Mouse (Mus musculus) liver, embryonic 11.5 days (tissue): Measurements from ENCODE around the gene Ldlrap1. TPM values are rescaled to one million over a fixed set of nuclear protein-coding genes. Genes with fewer than 3 reads are reported as not detected.

Source experiments
- ATAC-seq: fragments of 200-750 bp; cut with Nextera tagmentation; replicated peaks from 2 replicates; pipeline ENCODE4 v1.8.0; 2017; ENCODE audit warnings: moderate number of reproducible peaks, mild to moderate bottlenecking, moderate TSS enrichment, moderate library complexity; ENCODE audit not compliant: low FRiP score
- DNase-seq: peaks from one replicate; pipeline ENCODE4 v3.0.0-alpha.2; 2017; ENCODE audit warnings: low spot score
- H3K27ac ChIP-seq: fragments of 300-500 bp; sonication (generic); 2 replicates; pipeline ENCODE4 v1.5.1; 2014; ENCODE audit warnings: mild to moderate bottlenecking, low read depth, low read length, control low read depth
- H3K27me3 ChIP-seq: fragments of 300-500 bp; sonication (generic); replicated peaks from 2 replicates; pipeline ENCODE4 v1.6.1; 2014; ENCODE audit warnings: low read length, mixed read lengths; ENCODE audit not compliant: control insufficient read depth, insufficient read depth
- H3K36me3 ChIP-seq: fragments of 300-500 bp; sonication (generic); 2 replicates; pipeline ENCODE4 v1.6.1; 2014; ENCODE audit warnings: mild to moderate bottlenecking, low read length, moderate library complexity, mixed read lengths; ENCODE audit not compliant: control insufficient read depth, insufficient read depth
- H3K4me1 ChIP-seq: fragments of 300-500 bp; sonication (generic); replicated peaks from 2 replicates; pipeline ENCODE4 v1.6.1; 2014; ENCODE audit warnings: low read length, mixed read lengths; ENCODE audit not compliant: control insufficient read depth, insufficient read depth
- H3K4me2 ChIP-seq: fragments of 300-500 bp; sonication (generic); 2 replicates; pipeline ENCODE4 v1.6.1; 2014; ENCODE audit warnings: mild to moderate bottlenecking, control low read depth, moderate library complexity
- H3K4me3 ChIP-seq: fragments of 300-500 bp; sonication (generic); 2 replicates; pipeline ENCODE4 v1.5.1; 2014; ENCODE audit warnings: low read depth, low read length, control low read depth
- H3K9ac ChIP-seq: fragments of 300-500 bp; sonication (generic); 2 replicates; pipeline ENCODE4 v1.6.1; 2014; ENCODE audit warnings: low read depth, low read length, control low read depth
- H3K9me3 ChIP-seq: fragments of 300-500 bp; sonication (generic); 2 replicates; pipeline ENCODE4 v1.6.1; 2016; ENCODE audit warnings: low read length, inconsistent platforms, mixed read lengths; ENCODE audit not compliant: control insufficient read depth
- WGBS: fragments of 180-500 bp; shearing (Covaris S2); extraction: QIAGEN DNeasy Blood & Tissue Kit; methylation state at CpG from one replicate; pipeline ENCODE4 v1.1.7; 2014; 5-methylcytosine and 5-hydroxymethylcytosine counted together
- polyA plus RNA-seq: library from polyadenylated mRNA; unstranded; fragments of >200 nt; fragmentation: Nextera tagmentation; extraction: Ambion mirVana; gene quantifications from 2 replicates; pipeline ENCODE4 v1.2.1, GENCODE M21; 2014

The Ldlrap1 gene
- polyA plus RNA-seq, 1 experiment from 2014 or later = 32.2 TPM

- Histone ChIP-seq H3K4me3 (no peak overlapping the region), H3K9me3 (no peaks in the 10 kb centered on the region), H3K36me3 (no peaks in the 10 kb centered on the region), H3K27me3 (no peaks in the 10 kb centered on the region), H3K9ac (no peak overlapping the region), H3K4me2 (peak overlapping the region; percentile 18; the same call in 1 of the 2 replicates), H3K4me1 (peaks cover 20% of the 10 kb centered on the region), H3K27ac (no peak overlapping the region)
- DNase-seq (no peak), ATAC-seq (peak; percentile 44; the same call in 1 of the 2 replicates)
- 18% methylated on average over 10 of the region's 10 CpGs for WGBS
These were observed 19.1 kb upstream of the Ldlrap1 start for GRCm38 (mm10) chr4:134786946-134787345.

- H3K36me3 ChIP-seq = no peaks in the 10 kb centered on the region
- H3K4me1 ChIP-seq = peaks cover 22% of the 10 kb centered on the region
- 43% methylated on average over 5 of the region's 5 CpGs for WGBS
- H3K9ac ChIP-seq = no peak overlapping the region
- no peak for ATAC-seq
- no peaks in the 10 kb centered on the region for H3K9me3 ChIP-seq
- no peak overlapping the region for H3K4me3 ChIP-seq
- DNase-seq = no peak
- H3K4me2 ChIP-seq = no peak overlapping the region
- H3K27me3 ChIP-seq = no peaks in the 10 kb centered on the region
- no peak overlapping the region for H3K27ac ChIP-seq
These were observed 16.9 kb upstream of the Ldlrap1 start for GRCm38 (mm10) chr4:134784701-134785100.

GRCm38 (mm10) chr4:134779136-134779934, 11.5 kb upstream of the Ldlrap1 start:
- Histone ChIP-seq H3K9me3 (no peaks in the 10 kb centered on the region), H3K36me3 (no peaks in the 10 kb centered on the region), H3K4me1 (peaks cover 25% of the 10 kb centered on the region), H3K27ac (no peak overlapping the region), H3K4me3 (no peak overlapping the region), H3K27me3 (no peaks in the 10 kb centered on the region), H3K9ac (no peak overlapping the region), H3K4me2 (no peak overlapping the region)
- ATAC-seq = no peak
- DNase-seq = no peak
- WGBS = 34% methylated on average over 14 of the region's 14 CpGs

- H3K27me3 ChIP-seq = no peaks in the 10 kb centered on the region
- no peaks in the 10 kb centered on the region for H3K9me3 ChIP-seq
- H3K36me3 ChIP-seq = no peaks in the 10 kb centered on the region
- no peak overlapping the region for H3K4me2 ChIP-seq
- no peak for DNase-seq
- no peak overlapping the region for H3K4me3 ChIP-seq
- no peak for ATAC-seq
- H3K9ac ChIP-seq = no peak overlapping the region
- 80% methylated on average over 7 of the region's 7 CpGs for WGBS
- no peak overlapping the region for H3K27ac ChIP-seq
- H3K4me1 ChIP-seq = peaks cover 42% of the 10 kb centered on the region
These were observed 8.4 kb upstream of the Ldlrap1 start for GRCm38 (mm10) chr4:134776246-134776645.

GRCm38 (mm10) chr4:134775234-134775944, 7.6 kb upstream of the Ldlrap1 start:
- Histone ChIP-seq H3K27ac (0 out of 2 replicates have a peak overlapping the region, but pooled peaks have one; percentile 8), H3K4me2 (no peak overlapping the region), H3K9ac (no peak overlapping the region), H3K36me3 (no peaks in the 10 kb centered on the region), H3K4me3 (no peak overlapping the region), H3K9me3 (no peaks in the 10 kb centered on the region), H3K27me3 (no peaks in the 10 kb centered on the region), H3K4me1 (peaks cover 42% of the 10 kb centered on the region)
- ATAC-seq (no peak), DNase-seq (no peak)
- WGBS = 76% methylated on average over 13 of the region's 14 CpGs

GRCm38 (mm10) chr4:134774126-134774525, 6.3 kb upstream of the Ldlrap1 start:
- H3K9ac ChIP-seq = no peak overlapping the region
- no peak overlapping the region for H3K4me3 ChIP-seq
- no peaks in the 10 kb centered on the region for H3K9me3 ChIP-seq
- H3K36me3 ChIP-seq = no peaks in the 10 kb centered on the region
- H3K4me1 ChIP-seq = peaks cover 35% of the 10 kb centered on the region
- WGBS = 56% methylated on average over 6 of the region's 6 CpGs
- H3K27me3 ChIP-seq = no peaks in the 10 kb centered on the region
- ATAC-seq = peak; percentile 61; the same call in 1 of the 2 replicates
- no peak for DNase-seq
- peak overlapping the region; percentile 26; the same call in 1 of the 2 replicates for H3K27ac ChIP-seq
- H3K4me2 ChIP-seq = no peak overlapping the region

GRCm38 (mm10) chr4:134772805-134773674, 5.2 kb upstream of the Ldlrap1 start:
- H3K27me3 ChIP-seq = no peaks in the 10 kb centered on the region
- H3K9ac ChIP-seq = peak overlapping the region; percentile 36
- H3K4me1 ChIP-seq = peaks cover 42% of the 10 kb centered on the region
- no peaks in the 10 kb centered on the region for H3K36me3 ChIP-seq
- DNase-seq = no peak
- H3K27ac ChIP-seq = peak overlapping the region; percentile 29; the same call in 1 of the 2 replicates
- no peak overlapping the region for H3K4me3 ChIP-seq
- H3K4me2 ChIP-seq = peak overlapping the region; percentile 12; the same call in 1 of the 2 replicates
- no peaks in the 10 kb centered on the region for H3K9me3 ChIP-seq
- peak; percentile 68 for ATAC-seq
- 35% methylated on average over 4 of the region's 4 CpGs for WGBS

GRCm38 (mm10) chr4:134769891-134770290, 2.1 kb upstream of the Ldlrap1 start:
- Histone ChIP-seq H3K27ac (no peak overlapping the region), H3K9me3 (no peaks in the 10 kb centered on the region), H3K36me3 (no peaks in the 10 kb centered on the region), H3K4me1 (peaks cover 48% of the 10 kb centered on the region), H3K4me2 (no peak overlapping the region), H3K4me3 (no peak overlapping the region), H3K9ac (no peak overlapping the region), H3K27me3 (no peaks in the 10 kb centered on the region)
- ATAC-seq = no peak
- DNase-seq = no peak
- WGBS = 67% methylated on average over 7 of the region's 7 CpGs
